Mouse (Mus musculus): ENCODE results near the gene Stpg1. TPM values are rescaled to one million over a fixed set of nuclear protein-coding genes. Genes with fewer than 3 reads are reported as not detected.

The Stpg1 gene
- polyA plus RNA-seq, 1 experiment = 0.29 TPM

- no peak overlapping the region for H3K4me3 ChIP-seq (ENCODE audit: low read depth, low read length)
- TF ChIP-seq CTCF (IDR thresholded peaks at IDR 0.05; ENCODE audit: extremely low read depth, insufficient read length, insufficient replicate concordance, low read depth, low read length) (no peak), POLR2A (IDR thresholded peaks at IDR 0.05; ENCODE audit: low read depth, low read length) (no peak)
- H3K27me3 ChIP-seq (ENCODE audit: control insufficient read depth, insufficient read depth, low read length) = no peaks in the 10 kb centered on the region
Measured at GRCm38 (mm10) chr4:135579695-135580094, 85.1 kb downstream of the Stpg1 start.

GRCm38 (mm10) chr4:135581222-135581910, 86.8 kb downstream of the Stpg1 start:
- Histone ChIP-seq H3K27ac (ENCODE audit: insufficient read depth, low read depth, low read length) (no peak overlapping the region), H3K4me3 (ENCODE audit: low read depth, low read length) (no peak overlapping the region), H3K36me3 (ENCODE audit: control insufficient read depth, insufficient read depth, low read length) (no peaks in the 10 kb centered on the region), H3K27me3 (ENCODE audit: control insufficient read depth, insufficient read depth, low read length) (no peaks in the 10 kb centered on the region), H3K4me1 (ENCODE audit: control insufficient read depth, insufficient read depth, insufficient read length, low read length) (peaks cover 3% of the 10 kb centered on the region; the same call in 1 of the 2 replicates)
- no peak for TF ChIP-seq POLR2A (IDR thresholded peaks at IDR 0.05; ENCODE audit: low read depth, low read length)
- TF ChIP-seq CTCF (IDR thresholded peaks at IDR 0.05; ENCODE audit: extremely low read depth, insufficient read length, insufficient replicate concordance, low read depth, low read length) = no peak
- WGBS = 51% methylated on average over 12 of the region's 12 CpGs

More at GRCm38 (mm10) chr4:135579695-135580094, 85.1 kb downstream of the Stpg1 start:
- Histone ChIP-seq H3K27ac (ENCODE audit: insufficient read depth, low read depth, low read length) (no peak overlapping the region), H3K36me3 (ENCODE audit: control insufficient read depth, insufficient read depth, low read length) (no peaks in the 10 kb centered on the region), H3K4me1 (ENCODE audit: control insufficient read depth, insufficient read depth, insufficient read length, low read length) (peaks cover 3% of the 10 kb centered on the region; the same call in 1 of the 2 replicates)
- WGBS = 66% methylated on average over 6 of the region's 6 CpGs

GRCm38 (mm10) chr4:135584838-135585237, 90.2 kb downstream of the Stpg1 start:
- no peak overlapping the region for H3K4me3 ChIP-seq (ENCODE audit: low read depth, low read length)
- TF ChIP-seq POLR2A (IDR thresholded peaks at IDR 0.05; ENCODE audit: low read depth, low read length) (no peak), CTCF (IDR thresholded peaks at IDR 0.05; ENCODE audit: extremely low read depth, insufficient read length, insufficient replicate concordance, low read depth, low read length) (no peak)
- H3K36me3 ChIP-seq (ENCODE audit: control insufficient read depth, insufficient read depth, low read length) = no peaks in the 10 kb centered on the region
- no peaks in the 10 kb centered on the region for H3K4me1 ChIP-seq (ENCODE audit: control insufficient read depth, insufficient read depth, insufficient read length, low read length)
- 86% methylated on average over 4 of the region's 4 CpGs for WGBS
- H3K27ac ChIP-seq (ENCODE audit: insufficient read depth, low read depth, low read length) = no peak overlapping the region
- no peaks in the 10 kb centered on the region for H3K27me3 ChIP-seq (ENCODE audit: control insufficient read depth, insufficient read depth, low read length)

Other genes starting within 250 kb of the Stpg1 start
- 20.6 and 26.2 TPM in 2 replicates for gene Clic4, start 222.0 kb upstream of the Stpg1 start, polyA plus RNA-seq (2012; rRNA removed)
- 7.4 and 12.2 TPM in 2 replicates for gene Srrm1, start 141.5 kb upstream of the Stpg1 start, polyA plus RNA-seq (2012; rRNA removed)
- gene Ncmap, start 96.6 kb upstream of the Stpg1 start, polyA plus RNA-seq (2012; rRNA removed) = 2.2 and 7.2 TPM in 2 replicates
- gene Rcan3, start 60.9 kb upstream of the Stpg1 start, polyA plus RNA-seq (2012; rRNA removed) = 5.5 and 6.3 TPM in 2 replicates
- 16.4 and 32.7 TPM in 2 replicates for gene Nipal3, start 248 bp downstream of the Stpg1 start, polyA plus RNA-seq (2012; rRNA removed)
- 0.14 and 0.19 TPM in 2 replicates for gene Grhl3, start 78.8 kb downstream of the Stpg1 start, polyA plus RNA-seq (2012; rRNA removed)
- gene Ifnlr1, start 191.5 kb downstream of the Stpg1 start, polyA plus RNA-seq (2012; rRNA removed) = 4.9 and 11.4 TPM in 2 replicates
- 62.3 and 171 TPM in 2 replicates for gene Il22ra1, start 233.4 kb downstream of the Stpg1 start, polyA plus RNA-seq (2012; rRNA removed)

Data from small intestine, adult 2 months (tissue).